Mouse (Mus musculus) C2C12 (cell line): Measurements from ENCODE around the gene Tbc1d10c.

Source experiments
- CEBPB ChIP-seq: IDR thresholded peaks from one replicate; pipeline ENCODE4 v1.6.1; 2011; ENCODE audit warnings: low read depth, mild to moderate bottlenecking, control low read depth, moderate library complexity
- CTCF ChIP-seq: IDR thresholded peaks from one replicate; pipeline ENCODE4 v1.5.1; 2011; ENCODE audit not compliant: control insufficient read depth, insufficient read depth, insufficient read length
- USF1 ChIP-seq: IDR thresholded peaks from one replicate; pipeline ENCODE4 v1.6.1; 2011; ENCODE audit warnings: low read depth, mild to moderate bottlenecking, control low read depth, moderate library complexity

DNA sequence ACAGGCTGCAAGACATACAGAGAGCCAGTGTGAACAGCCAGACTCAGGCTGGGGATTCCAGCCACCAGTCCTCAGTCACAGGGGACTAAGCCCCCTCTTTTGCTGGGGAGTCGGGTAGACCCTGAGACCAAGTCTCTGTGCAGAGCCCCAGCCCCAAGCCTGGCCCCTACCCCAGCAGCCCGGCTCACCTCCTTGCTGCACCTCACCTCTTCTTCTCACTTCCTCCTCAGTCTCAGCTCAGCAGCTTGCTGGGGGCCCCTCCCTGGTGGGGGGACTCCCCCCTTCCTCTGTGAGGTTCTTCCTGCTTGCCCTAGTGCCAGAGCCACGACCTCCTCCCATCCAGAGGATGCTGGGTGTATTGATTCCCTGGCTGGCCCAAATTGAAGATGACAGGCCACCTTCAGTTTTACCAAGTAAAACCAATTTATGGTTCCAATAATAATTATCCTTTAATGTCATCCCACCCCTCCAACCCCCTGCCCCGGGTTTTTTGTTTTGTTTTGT is at the start of gene Tbc1d10c:
- TF ChIP-seq CTCF: no peak
- TF ChIP-seq USF1: no peak
- no peak for TF ChIP-seq CEBPB
